25 mouse cellular contexts compared by ENCODE assay signal in the genomic region with DNA sequence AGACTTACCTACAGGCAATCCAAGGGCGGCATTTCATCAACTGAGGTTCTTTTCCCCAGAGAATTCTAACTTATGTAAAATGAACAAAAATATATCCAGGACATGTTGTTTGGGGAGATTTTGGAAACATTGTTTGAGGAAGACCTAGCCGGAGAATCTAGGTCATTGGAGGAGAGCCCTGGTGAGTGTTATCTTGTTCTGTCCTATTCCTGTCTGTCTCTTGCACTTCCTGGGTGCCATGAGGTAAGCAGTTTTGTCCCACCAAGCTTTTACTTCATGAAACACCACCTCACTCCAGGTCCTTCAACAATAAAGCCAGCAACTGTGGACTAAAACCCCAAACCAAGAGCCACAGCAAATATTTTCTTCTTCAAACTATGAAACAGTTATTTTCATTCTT.
"Had no signal": no experiment of that assay in that cellular context is flagged by ENCODE, and none has a peak within 500 bp of the region (broad histone marks: within the 10 kb centered on the region; RNA-seq: fewer than 3 reads in every experiment).

No protein-coding gene starts in this region.

- H3K9ac ChIP-seq: forebrain, postnatal 0 days; heart, embryonic 13.5 days; heart, embryonic 15.5 days; hindbrain, embryonic 14.5 days; intestine, embryonic 15.5 days; limb, embryonic 13.5 days; limb, embryonic 15.5 days had no signal

- H3K36me3 ChIP-seq: heart, embryonic 13.5 days; heart, embryonic 15.5 days; intestine, embryonic 15.5 days; limb, embryonic 13.5 days; limb, embryonic 15.5 days had no signal

- ATAC-seq: forebrain, postnatal 0 days; hindbrain, embryonic 16.5 days; inflammation-experienced regulatory T-cells, adult 6 months; intestine, embryonic 15.5 days; intestine, postnatal 0 days had no signal

- H3K9me3 ChIP-seq: heart, embryonic 13.5 days; heart, embryonic 15.5 days; intestine, embryonic 15.5 days; limb, embryonic 13.5 days; limb, embryonic 15.5 days had no signal

- H3K27me3 ChIP-seq: heart, embryonic 13.5 days; heart, embryonic 15.5 days; intestine, embryonic 15.5 days; limb, embryonic 13.5 days; limb, embryonic 15.5 days had no signal

- H3K4me1 ChIP-seq: heart, embryonic 15.5 days; intestine, embryonic 15.5 days had no signal

- H3K4me3 ChIP-seq: heart, adult 2 months; heart, embryonic 13.5 days; heart, embryonic 15.5 days; intestine, embryonic 15.5 days; layer of hippocampus, adult 2 months; left cerebral cortex, adult 2 months; limb, embryonic 13.5 days; limb, embryonic 15.5 days had no signal

- DNase-seq: forebrain, postnatal 0 days; gastrocnemius, postnatal 14 days; gastrocnemius, postnatal 36 days; heart, adult 11 months; heart, adult 2 months; heart, postnatal 14 days; heart, postnatal 36 days; kidney, adult 18-20 months; kidney, adult 8-10 months; kidney, postnatal 10 days; kidney, postnatal 25 days; kidney, postnatal 4 days; left cerebral cortex, postnatal 4 days had no signal

- H3K27ac ChIP-seq: heart, adult 2 months; heart, embryonic 13.5 days; heart, embryonic 15.5 days; hindbrain, embryonic 14.5 days; intestine, embryonic 15.5 days; layer of hippocampus, adult 2 months; left cerebral cortex, adult 2 months; limb, embryonic 13.5 days; limb, embryonic 15.5 days had no signal

- H3K4me2 ChIP-seq: heart, embryonic 11.5 days; heart, embryonic 13.5 days; heart, embryonic 15.5 days; hindbrain, embryonic 14.5 days; intestine, embryonic 15.5 days; limb, embryonic 13.5 days; limb, embryonic 15.5 days had no signal
